Mouse (Mus musculus) G1E-ER4 (cell line): ENCODE measurements around the gene Ccl20. TPM values are rescaled to one million over a fixed set of nuclear protein-coding genes. Genes with fewer than 3 reads are reported as not detected.

ENCODE experiments used
- GATA1 ChIP-seq: IDR thresholded peaks from one replicate; pipeline ENCODE4 v1.8.0; 2012; ENCODE audit warnings: low read length, inconsistent platforms
- polyA plus RNA-seq: library from polyadenylated mRNA; stranded (reverse); fragments of >175 nt; gene quantifications from 2 replicates; pipeline ENCODE4 v1.2.3, GENCODE M21; 2012

Ccl20 gene
- not detected in 2 replicates for polyA plus RNA-seq

- TF ChIP-seq GATA1, result no peak
Observed at GRCm38 (mm10) chr1:83116447-83117137, at the start of gene Ccl20. TSS of gene Ccl20 (plus strand) at chr1:83116766.

- no peak for TF ChIP-seq GATA1
Observed at GRCm38 (mm10) chr1:83067205-83067604, 49.4 kb upstream of the Ccl20 start.

- TF ChIP-seq GATA1, result no peak
Observed at GRCm38 (mm10) chr1:83075526-83076189, 40.9 kb upstream of the Ccl20 start.

GRCm38 (mm10) chr1:83076190-83076917 lies 40.2 kb upstream of the Ccl20 start:
- no peak for TF ChIP-seq GATA1

- no peak for TF ChIP-seq GATA1
Observed at GRCm38 (mm10) chr1:83077016-83077415, 39.5 kb upstream of the Ccl20 start.

GRCm38 (mm10) chr1:83084790-83085189 lies 31.8 kb upstream of the Ccl20 start:
- TF ChIP-seq GATA1, result no peak

- no peak for TF ChIP-seq GATA1
Observed at GRCm38 (mm10) chr1:83091268-83091667, 25.3 kb upstream of the Ccl20 start.

GRCm38 (mm10) chr1:83096935-83097334 lies 19.6 kb upstream of the Ccl20 start:
- no peak for TF ChIP-seq GATA1

- no peak for TF ChIP-seq GATA1
Observed at GRCm38 (mm10) chr1:83099160-83099559, 17.4 kb upstream of the Ccl20 start.

- TF ChIP-seq GATA1, result no peak
Observed at GRCm38 (mm10) chr1:83099580-83100137, 16.9 kb upstream of the Ccl20 start.

- TF ChIP-seq GATA1, result no peak
Observed at GRCm38 (mm10) chr1:83101891-83102290, 14.7 kb upstream of the Ccl20 start.

- no peak for TF ChIP-seq GATA1
Observed at GRCm38 (mm10) chr1:83105464-83105863, 11.1 kb upstream of the Ccl20 start.

- no peak for TF ChIP-seq GATA1
Observed at GRCm38 (mm10) chr1:83107410-83107978, 9.1 kb upstream of the Ccl20 start.

- TF ChIP-seq GATA1, result no peak
Observed at GRCm38 (mm10) chr1:83110992-83111391, 5.6 kb upstream of the Ccl20 start.

GRCm38 (mm10) chr1:83111726-83112125 lies 4.8 kb upstream of the Ccl20 start:
- no peak for TF ChIP-seq GATA1

GRCm38 (mm10) chr1:83117217-83117616 lies 651 bp downstream of the Ccl20 start:
- TF ChIP-seq GATA1, result no peak
